Mouse (Mus musculus) left cerebral cortex, postnatal 14 days (tissue): Measurements from ENCODE around the gene Fbxo31. TPM values are rescaled to one million over a fixed set of nuclear protein-coding genes. Genes with fewer than 3 reads are reported as not detected.

ENCODE experiments used
- DNase-seq, 2 experiments: peaks; one replicate each; pipeline ENCODE4 v3.0.0; 2021 to 2022; ENCODE audit warnings: low spot score in 2 of 2, mixed read lengths in 1 of 2
- intact Hi-C: fragments of 180-260 bp; cut with DNase I; formaldehyde crosslinking; loops from one replicate; pipeline ENCODE4 v1.15.1; 2025
- total RNA-seq, 2 experiments: library from RNA; stranded (reverse); gene quantifications; 2 replicates each; pipeline ENCODE4 v1.2.3; 2021

Gene Fbxo31
- total RNA-seq, 2 experiments from 2014 or later = 101 to 104 TPM

- intact Hi-C loops = no loop called here
- DNase-seq = no peak
These were observed 18.0 kb downstream of the Fbxo31 start for GRCm38 (mm10) chr8:121560432-121561100.

DNA sequence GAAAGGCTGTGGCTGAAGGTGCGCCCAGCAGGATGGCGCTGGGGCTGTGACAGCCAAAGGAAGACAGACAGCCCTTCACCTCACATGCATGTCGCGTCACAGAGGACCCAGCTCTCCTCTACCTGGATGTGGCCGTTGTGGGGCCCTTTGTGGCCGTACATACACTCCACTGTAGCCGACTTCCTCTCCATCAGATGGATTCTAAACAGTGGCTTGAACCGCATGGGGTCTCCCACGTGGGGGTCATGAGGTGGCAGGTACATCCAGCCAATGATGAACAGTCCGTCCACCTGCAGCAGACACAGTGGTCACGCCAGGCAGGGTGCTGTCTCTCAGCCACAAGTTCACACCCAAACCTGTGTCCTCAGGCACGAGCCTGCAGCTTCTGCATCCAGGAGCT is 18.8 kb downstream of the Fbxo31 start:
- intact Hi-C loops = no loop called here
- DNase-seq = no peak

DNA sequence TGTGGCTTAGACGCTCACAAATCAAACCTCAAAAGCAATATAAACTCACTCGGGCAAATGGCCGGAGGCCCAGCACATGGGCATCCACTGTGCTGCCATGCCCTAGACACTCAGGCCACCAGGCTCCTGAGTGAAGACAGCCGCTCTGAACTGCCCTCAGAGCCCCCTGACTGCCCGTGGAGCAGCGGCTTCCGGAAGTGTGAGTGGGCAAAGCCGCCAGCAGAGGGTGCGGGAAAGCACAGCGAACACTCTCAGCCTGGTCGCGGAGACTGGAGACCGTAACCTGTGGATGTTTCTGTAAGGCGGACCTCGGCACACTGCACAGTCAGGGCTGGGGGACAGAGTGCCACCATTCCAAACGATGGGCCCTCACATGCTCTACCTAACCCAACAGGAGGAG is 20.1 kb downstream of the Fbxo31 start:
- DNase-seq = no peak
- intact Hi-C loops = no loop called here

DNA sequence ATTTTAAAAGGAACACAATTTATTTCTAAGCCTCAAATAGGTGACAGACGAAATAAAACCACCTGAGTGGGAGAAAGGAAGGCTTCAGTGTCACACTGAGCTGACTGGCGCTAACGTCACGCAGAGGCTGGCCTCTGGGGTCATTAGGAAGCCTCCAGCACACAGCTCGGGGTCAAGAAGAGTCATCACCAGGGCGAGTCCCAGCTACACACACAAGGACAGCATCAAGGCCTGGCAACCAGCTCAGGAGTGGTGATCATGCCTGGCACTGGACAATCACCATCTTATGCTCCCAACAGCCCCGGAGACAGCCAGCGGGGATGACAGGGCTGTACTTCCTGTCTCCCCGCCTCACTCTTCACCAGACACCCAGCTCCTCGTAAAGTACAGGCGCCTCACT is 20.9 kb downstream of the Fbxo31 start:
- DNase-seq = no peak
- intact Hi-C loops = no loop called here

DNA sequence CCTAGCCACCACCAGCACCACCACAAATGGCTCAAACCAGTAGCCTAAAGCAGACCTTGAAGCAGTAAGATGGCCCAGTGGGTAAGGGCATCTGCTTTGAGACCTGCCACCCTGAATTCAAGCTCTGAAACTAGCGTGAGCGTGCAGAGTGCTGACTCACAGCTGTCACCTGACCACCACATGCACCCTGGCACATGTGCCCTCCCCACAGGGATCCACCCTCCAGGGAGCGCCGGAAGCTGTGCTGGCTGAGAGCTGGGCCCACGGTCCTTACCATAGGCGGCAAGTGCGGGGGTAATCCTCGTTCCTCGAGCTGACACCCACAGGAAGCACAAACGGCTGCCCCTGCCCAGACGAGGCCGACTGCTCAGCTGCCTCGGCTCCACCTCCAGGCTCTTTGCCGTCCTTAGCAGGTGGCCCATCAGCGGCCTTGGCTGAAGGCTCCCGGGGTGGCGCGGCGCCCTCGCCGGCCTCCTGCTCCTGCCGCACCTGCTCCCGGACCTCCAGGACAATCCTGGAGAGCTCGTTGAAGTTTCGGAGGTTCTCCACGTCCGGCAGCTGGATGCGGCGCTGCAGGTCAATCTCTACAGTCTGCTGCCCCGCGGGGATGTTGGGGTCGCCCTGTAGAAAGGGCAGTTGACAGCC is 24.7 kb downstream of the Fbxo31 start:
- no peak for DNase-seq
- intact Hi-C loops = no loop called here

DNA sequence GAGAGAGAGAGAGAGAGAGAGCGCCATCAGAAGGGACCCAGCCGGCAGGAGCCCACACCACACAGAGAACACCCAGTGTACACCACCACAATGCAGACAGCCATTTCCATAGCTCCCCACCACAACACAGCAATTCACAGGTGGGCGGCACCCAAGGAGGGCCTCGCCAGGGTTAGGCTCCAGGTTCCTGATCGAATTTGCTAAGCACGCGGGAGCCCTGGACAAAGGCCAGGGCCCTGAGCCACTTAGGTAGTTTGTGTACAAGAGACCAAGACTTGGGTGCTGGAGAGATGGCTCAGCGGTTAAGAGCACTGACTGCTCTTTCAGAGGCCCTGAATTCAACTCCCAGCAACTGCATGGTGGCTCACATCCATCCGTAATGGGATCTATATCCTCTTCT is 26.1 kb downstream of the Fbxo31 start:
- intact Hi-C loops = no loop called here
- DNase-seq = no peak

DNA sequence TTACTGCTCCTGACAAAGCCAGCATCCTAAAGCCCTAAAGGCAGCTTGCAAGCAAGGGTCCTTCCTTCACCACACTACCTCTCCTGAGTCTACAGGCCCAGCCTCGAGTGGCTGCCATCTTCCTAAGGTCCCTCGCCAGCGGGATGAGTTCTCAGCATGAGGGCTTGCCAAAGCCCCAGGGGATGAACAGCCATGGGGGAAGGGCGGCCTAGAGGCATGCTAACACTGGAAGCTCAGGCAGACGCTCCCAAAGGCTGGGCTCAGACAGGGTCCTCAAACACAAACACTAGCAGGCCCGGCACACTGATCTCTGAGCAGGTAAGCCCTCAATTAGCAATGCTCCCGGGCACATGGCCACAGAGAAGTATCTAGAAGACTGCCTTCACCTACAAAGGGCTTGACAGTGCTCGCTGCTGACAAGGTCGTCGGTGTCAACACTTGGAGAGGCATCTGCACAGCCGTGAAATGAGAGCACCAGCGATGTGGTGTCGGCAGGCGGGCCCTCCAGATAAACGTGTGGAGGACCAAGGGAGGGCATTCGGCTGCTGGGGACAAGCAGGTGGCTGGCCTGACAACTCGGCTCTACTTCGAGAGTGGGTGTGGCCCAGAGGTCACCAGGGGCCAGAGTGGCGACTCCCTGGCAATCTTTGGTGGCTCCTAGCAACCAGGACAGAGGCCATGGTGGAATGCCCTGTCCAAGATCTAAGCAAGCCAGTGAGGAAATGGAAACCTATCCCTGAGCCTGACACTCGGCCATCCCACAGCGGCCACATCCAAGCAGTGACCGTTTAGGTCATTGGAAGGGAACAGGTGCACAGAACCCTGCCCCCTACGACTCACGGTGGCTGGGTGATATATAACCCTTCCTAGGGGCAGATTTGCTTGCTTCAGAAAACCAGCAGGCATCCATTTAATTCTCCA is 27.3 kb downstream of the Fbxo31 start:
- no peak for DNase-seq
- intact Hi-C loops = no loop called here

- intact Hi-C loops = no loop called here
- no peak for DNase-seq
These were observed 28.6 kb downstream of the Fbxo31 start for GRCm38 (mm10) chr8:121550056-121550455.

- intact Hi-C loops = loop anchor here (1.0 kb wide), 1 partner anchor 53 kb away; no protein-coding TSS in a partner anchor
- DNase-seq = peak; percentile 75 to 86
These were observed 31.5 kb downstream of the Fbxo31 start for GRCm38 (mm10) chr8:121547132-121547531.

GRCm38 (mm10) chr8:121544936-121545335 is 33.7 kb downstream of the Fbxo31 start:
- intact Hi-C loops = no loop called here
- DNase-seq = no peak

DNA sequence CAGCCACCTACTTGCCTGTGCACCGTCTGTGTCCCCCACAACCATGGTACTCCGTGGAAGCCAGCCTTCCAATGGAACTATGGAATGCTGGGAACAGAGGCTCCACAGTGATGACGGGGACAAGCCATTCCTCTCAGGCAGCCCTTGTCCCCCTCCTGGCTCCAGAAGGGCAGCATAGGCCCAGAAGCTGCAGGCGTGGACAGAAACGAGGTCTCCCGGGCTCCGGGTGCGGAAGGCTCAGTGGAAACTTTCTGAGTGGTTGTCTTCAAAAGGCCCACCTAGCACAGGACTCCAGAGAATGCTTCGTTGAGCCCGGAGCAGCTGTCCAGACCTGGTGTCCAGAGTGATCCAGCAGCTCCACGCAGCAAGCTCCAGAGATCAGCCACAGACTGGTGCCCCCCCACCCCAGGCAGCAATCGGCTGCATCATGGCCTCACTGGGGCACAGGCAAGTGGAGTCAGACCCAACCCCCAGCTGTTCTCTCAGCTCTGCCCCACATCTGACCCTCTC is 34.3 kb downstream of the Fbxo31 start, which contains the start of gene 1700018B08Rik:
Gene 1700018B08Rik (minus strand): TSS at position 45 of the 510 bp plus-strand sequence.
- intact Hi-C loops = no loop called here
- no peak for DNase-seq

DNA sequence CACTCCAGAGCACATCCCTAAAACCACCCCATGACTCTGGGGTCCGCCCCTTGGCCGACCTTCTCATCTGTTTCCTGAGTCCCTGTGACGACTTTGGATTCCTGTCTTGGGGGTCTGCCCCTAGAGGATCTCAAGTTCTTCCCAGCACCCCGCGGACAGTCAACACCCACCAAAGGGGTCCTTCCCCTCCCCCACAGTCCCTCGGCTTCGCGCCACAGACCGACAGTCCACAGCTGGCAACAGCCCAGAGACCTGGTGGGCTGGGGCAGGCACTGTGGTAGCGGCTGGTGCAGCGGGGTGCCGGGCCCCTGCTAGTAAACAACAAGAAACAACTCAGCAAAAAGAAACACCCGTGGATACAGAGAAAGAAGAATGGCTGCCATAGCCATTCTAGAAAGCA is 35.7 kb downstream of the Fbxo31 start:
- no peak for DNase-seq
- intact Hi-C loops = no loop called here

DNA sequence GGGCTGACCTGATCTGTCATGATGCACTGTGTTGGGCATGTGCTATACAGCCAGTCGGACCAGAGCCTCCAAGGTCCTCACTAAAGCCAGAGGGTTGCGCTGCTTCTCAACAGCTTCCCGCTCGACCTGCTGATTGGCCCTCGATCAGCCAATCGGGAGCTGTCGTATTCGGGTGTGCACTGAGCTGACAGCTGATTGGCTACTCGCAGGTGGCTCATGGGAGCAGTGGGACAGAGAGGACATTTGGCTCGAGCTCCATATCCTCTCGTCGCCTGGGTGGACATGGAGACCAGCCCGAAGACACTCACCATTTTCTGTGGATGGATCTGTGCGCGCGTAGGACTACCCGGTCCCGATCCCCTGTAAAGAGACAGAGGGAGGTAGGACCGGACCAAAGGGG is 36.7 kb downstream of the Fbxo31 start:
- DNase-seq = no peak
- intact Hi-C loops = no loop called here

DNA sequence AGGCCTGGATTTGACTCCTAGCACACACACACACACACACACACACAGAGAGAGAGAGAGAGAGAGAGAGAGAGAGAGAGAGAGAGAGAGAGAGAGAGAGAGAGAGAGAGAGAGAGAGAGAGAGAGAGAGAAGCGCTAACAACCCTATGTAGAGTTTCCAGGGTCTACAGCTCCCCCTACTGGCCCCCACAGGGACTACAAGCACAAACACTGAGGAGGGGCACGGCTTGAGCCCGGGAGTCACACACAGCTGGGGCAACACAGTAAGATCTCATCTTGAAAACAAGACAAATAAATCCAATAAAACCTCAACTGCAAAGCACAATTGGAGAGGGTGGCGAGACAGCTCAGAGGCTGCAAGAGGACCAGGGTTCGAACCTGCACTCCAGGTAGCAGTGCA is 46.2 kb downstream of the Fbxo31 start:
- intact Hi-C loops = no loop called here
- no peak for DNase-seq

DNA sequence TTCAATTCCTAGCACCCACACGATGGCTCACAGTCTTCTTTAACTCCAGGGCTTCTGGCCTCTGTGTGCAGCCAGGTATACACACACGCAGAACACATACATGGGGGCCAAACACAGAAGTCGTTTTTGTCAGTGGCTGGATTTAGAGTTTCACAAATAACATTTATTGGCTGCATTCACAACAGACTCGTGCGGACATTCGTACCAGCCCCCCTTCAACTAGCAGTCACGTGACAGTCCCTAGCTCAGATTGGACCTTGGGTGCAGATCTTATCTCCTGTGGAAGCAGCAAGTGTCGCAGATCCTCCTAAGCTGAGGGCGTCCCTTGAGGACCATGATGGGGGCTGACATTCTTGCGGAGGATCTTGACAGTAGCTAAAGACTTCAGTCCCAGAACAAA is 48.0 kb downstream of the Fbxo31 start:
- intact Hi-C loops = no loop called here
- DNase-seq = no peak

- intact Hi-C loops = no loop called here
- no peak for DNase-seq
These were observed 49.8 kb downstream of the Fbxo31 start for GRCm38 (mm10) chr8:121528790-121529189.

- no peak for DNase-seq
- intact Hi-C loops = no loop called here
These were observed 50.9 kb downstream of the Fbxo31 start for GRCm38 (mm10) chr8:121527751-121528150.

DNA sequence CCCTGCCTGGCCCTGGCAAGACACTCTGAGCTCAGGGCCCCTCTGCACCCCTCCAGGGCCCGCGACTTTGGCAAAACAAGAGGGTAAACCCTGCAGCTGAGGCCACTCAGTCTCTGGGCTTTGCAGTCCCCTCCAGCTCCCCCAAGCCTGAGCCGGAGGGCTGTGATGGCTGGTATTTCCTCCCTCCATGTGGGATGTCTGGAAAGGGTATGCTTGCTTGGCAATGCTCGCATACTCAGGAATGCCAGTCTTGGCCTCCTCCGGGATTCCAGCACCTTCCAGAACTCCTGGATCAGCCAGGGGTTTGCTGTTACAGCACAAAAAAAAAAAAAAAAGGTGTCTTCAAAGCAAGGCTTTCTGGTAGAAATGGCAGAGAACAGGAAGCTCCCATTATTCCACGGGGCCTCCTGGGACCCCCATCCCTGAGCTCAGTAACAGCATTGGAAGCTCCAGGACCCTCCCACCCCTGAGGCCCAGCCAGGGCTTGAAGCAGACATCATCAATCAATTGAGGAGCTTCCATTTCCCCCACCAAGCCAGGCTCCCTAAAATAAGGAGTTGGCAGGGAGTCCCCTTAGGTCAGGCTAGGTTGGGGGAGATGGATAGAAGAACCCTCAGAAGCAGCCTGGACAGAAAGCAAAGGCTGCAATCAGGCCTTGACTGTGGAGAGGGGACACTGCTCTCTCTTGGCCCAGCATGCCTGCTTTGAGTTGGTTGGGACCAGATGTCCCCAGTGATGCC is 51.6 kb downstream of the Fbxo31 start:
- DNase-seq = no peak
- intact Hi-C loops = no loop called here

DNA sequence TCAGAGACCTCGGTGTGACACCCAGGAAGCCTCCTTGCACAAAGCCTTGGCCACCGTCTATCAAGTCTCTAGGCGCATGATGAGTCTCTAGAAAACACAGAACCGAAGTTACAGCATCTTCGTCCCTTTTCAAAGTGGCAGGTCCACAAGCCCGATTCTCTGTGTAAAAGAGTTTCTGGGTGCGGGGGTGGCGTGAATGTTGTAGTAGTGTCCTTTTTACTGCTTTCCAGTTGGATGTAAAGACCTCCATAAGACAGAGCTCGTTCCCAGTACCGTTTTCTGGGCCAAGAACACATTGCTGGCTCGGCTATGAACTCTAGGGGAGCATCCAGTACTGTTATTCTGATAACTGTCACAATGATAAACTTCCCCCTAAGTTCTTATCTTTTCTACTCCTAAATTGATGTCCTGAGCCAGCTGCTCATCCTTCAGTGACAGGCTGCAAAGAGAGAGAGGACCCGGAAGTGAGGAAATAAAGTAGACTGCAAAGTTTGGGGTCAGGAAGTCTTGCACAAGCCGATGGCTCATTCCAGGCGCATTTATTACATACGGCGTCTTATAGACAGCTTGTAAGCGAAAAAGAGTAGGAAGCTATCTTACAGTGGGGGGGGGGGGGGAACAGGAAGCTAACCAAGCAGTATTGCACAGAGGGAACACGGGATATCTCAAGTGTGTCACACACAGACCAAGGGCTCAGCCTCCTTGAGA is 53.3 kb downstream of the Fbxo31 start:
- DNase-seq = no peak
- intact Hi-C loops = no loop called here
